In the genomic region with DNA sequence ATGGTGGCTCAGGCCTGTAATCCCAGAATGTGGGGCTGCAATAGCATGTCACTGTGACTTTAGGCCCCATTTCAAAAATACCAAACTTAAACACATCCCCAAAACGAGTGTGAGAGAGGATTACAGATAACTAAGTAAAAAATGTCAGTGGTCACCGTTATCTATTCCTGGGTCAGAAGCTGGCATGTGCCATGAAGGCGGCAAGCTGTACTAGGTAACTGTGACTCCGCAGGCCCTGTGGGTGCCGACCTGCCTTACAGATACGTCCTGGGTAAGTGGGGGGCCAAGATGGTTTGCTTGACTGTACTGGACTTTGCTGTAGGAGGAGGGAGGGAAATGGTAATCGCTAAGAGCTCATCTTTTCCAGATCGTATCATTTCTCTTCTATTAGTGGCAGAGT, we compare ENCODE assay signal across 20 mouse cellular contexts. TPM values are rescaled to one million over a fixed set of nuclear protein-coding genes. Genes with fewer than 3 reads are reported as not detected.
A peak's percentile ranks its signal among the peaks of the same experiment; 100 is the strongest.
DNase-seq lines count a peak whose midpoint lies in the region; ATAC-seq and TF ChIP-seq lines count a peak whose summit lies in the region.
"Had no signal": no experiment of that assay in that cellular context is flagged by ENCODE, and none has a peak within 500 bp of the region (broad histone marks: within the 10 kb centered on the region; RNA-seq: fewer than 3 reads in every experiment).

No protein-coding gene starts in this region.

- TF ChIP-seq EP300 in liver, postnatal 0 days (IDR thresholded peaks at IDR 0.05; ENCODE audit: low read depth), result no peak

- H3K27ac ChIP-seq in liver, postnatal 0 days (ENCODE audit: low read depth), result 0 out of 2 replicates have a peak overlapping the region, but pooled peaks have one; percentile 8
- H3K27ac ChIP-seq: embryonic facial prominence, embryonic 13.5 days; forebrain, embryonic 13.5 days; heart, embryonic 13.5 days; hindbrain, embryonic 13.5 days had no signal

- no peak for TF ChIP-seq CTCF in liver, postnatal 0 days (IDR thresholded peaks at IDR 0.05; ENCODE audit: low read depth)

- 0 out of 2 replicates have a peak, but pooled peaks cover 2% of the 10 kb centered on the region for H3K4me1 ChIP-seq in liver, postnatal 0 days (ENCODE audit: insufficient read depth)
- H3K4me1 ChIP-seq: embryonic facial prominence, embryonic 13.5 days; forebrain, embryonic 13.5 days; heart, embryonic 13.5 days; hindbrain, embryonic 13.5 days had no signal

- H3K4me2 ChIP-seq in liver, postnatal 0 days (ENCODE audit: low read depth, low read length), result no peak overlapping the region
- H3K4me2 ChIP-seq: embryonic facial prominence, embryonic 13.5 days; forebrain, embryonic 13.5 days; heart, embryonic 13.5 days; hindbrain, embryonic 13.5 days had no signal

- H3K9me3 ChIP-seq in liver, postnatal 0 days (ENCODE audit: low read length), result no peaks in the 10 kb centered on the region
- H3K9me3 ChIP-seq: embryonic facial prominence, embryonic 13.5 days; forebrain, embryonic 13.5 days; G1E; heart, embryonic 13.5 days; hindbrain, embryonic 13.5 days had no signal

- H3K27me3 ChIP-seq in liver, postnatal 0 days (ENCODE audit: insufficient read depth, low read length), result no peaks in the 10 kb centered on the region
- H3K27me3 ChIP-seq: embryonic facial prominence, embryonic 13.5 days; forebrain, embryonic 13.5 days; heart, embryonic 13.5 days; hindbrain, embryonic 13.5 days had no signal

- WGBS in liver, postnatal 0 days (ENCODE audit: insufficient replicate concordance), result 58% methylated on average over 8 of the region's 8 CpGs

- intact Hi-C loops in heart, postnatal 36 days (cut with DNase I), result no loop called here

- H3K4me3 ChIP-seq in liver, postnatal 0 days (ENCODE audit: low read depth, low read length), result no peak overlapping the region
- H3K4me3 ChIP-seq: embryonic facial prominence, embryonic 13.5 days; forebrain, embryonic 13.5 days; heart, embryonic 13.5 days; hindbrain, embryonic 13.5 days had no signal

- peak; percentile 87 for DNase-seq in heart, adult 11 months
- DNase-seq in heart, postnatal 36 days, result no peak
- DNase-seq in liver, postnatal 0 days, result peak; percentile 13
- DNase-seq in liver, result no peak
- peak; percentile 15 for DNase-seq in thymus, postnatal 25 days
- no peak for DNase-seq in spleen, postnatal 14 days (ENCODE audit: low spot score in 2 of 2)
- DNase-seq: adrenal gland, postnatal 10 days; B cell, adult 2 months; cerebellum, adult 11 months; cerebellum, adult 8-10 months; cerebellum, postnatal 14 days; forebrain, postnatal 0 days; gastrocnemius, postnatal 14 days had no signal

- peaks cover 36% of the 10 kb centered on the region for H3K36me3 ChIP-seq in liver, postnatal 0 days (replicated peaks; ENCODE audit: insufficient read depth, low read length)

- 0 out of 2 replicates have a peak, but pooled peaks have one; percentile 7 for ATAC-seq in liver, postnatal 0 days
- ATAC-seq in common myeloid progenitor, adult 5-6 weeks (replicated peaks; ENCODE audit: low read depth, poor library complexity, severe bottlenecking), result 0 out of 2 replicates have a peak, but pooled peaks have one; percentile 11
- ATAC-seq: CD4-positive, CD25-positive, alpha-beta regulatory T cell, adult 4 months; forebrain, embryonic 13.5 days; forebrain, postnatal 0 days had no signal

- no peak overlapping the region for H3K9ac ChIP-seq in liver, postnatal 0 days (replicated peaks)
- H3K9ac ChIP-seq: embryonic facial prominence, embryonic 13.5 days; forebrain, embryonic 13.5 days; forebrain, postnatal 0 days; heart, embryonic 13.5 days; hindbrain, embryonic 13.5 days had no signal

RNA-seq across cellular contexts. Expression of a gene that starts 43.1 kb away (rescaled TPM):
- total RNA-seq in heart, postnatal 36 days (2021), result 10 to 100 TPM; 26.8 to 34.0 TPM
- polyA plus RNA-seq in liver, postnatal 0 days (2015; fragmentation: Nextera tagmentation; extraction: Ambion mirVana), result 53.6 and 55.3 TPM in 2 replicates
- total RNA-seq in common myeloid progenitor, adult 5-6 weeks (2017), result 64.8 and 74.5 TPM in 2 replicates

RNA-seq across cellular contexts. Expression of a gene that starts 55.6 kb away (rescaled TPM):
- total RNA-seq in heart, postnatal 36 days (2021), result 1 to 10 TPM; 1.6 to 2.1 TPM
- 0.42 and 0.75 TPM in 2 replicates for polyA plus RNA-seq in liver, postnatal 0 days (2015; fragmentation: Nextera tagmentation; extraction: Ambion mirVana)
- total RNA-seq in common myeloid progenitor, adult 5-6 weeks (2017), result 0.32 and 1.6 TPM in 2 replicates

Comparison
In these comparisons a context has a peak if more than half of its experiments do, and no peak if none do; other contexts are left out.
1. DNase-seq: peak in heart, adult 11 months (single experiment), liver, postnatal 0 days (single experiment) and thymus, postnatal 25 days (single experiment); none in heart, postnatal 36 days (0 of 2), liver (single experiment) and spleen, postnatal 14 days (0 of 2).